Mouse (Mus musculus) right cerebral cortex, postnatal 36 days (tissue): ENCODE results near the gene Copb1.
"Not testable (repeated sequence)": the region's sequence is repeated elsewhere in the genome, so short reads cannot be mapped to it uniquely, and the experiment has no call there.

ENCODE experiments used
- DNase-seq, 2 experiments: peaks; one replicate each; pipeline ENCODE4 v3.0.0; 2022; ENCODE audit warnings: low spot score in 2 of 2, mixed read lengths in 1 of 2

Gene Copb1

GRCm38 (mm10) chr7:114220433-114220832 lies 34.1 kb downstream of the Copb1 start:
- no peak for DNase-seq

- no peak for DNase-seq
Measured at GRCm38 (mm10) chr7:114216908-114217307, 37.6 kb downstream of the Copb1 start.

GRCm38 (mm10) chr7:114214385-114214784 lies 40.1 kb downstream of the Copb1 start:
- no peak for DNase-seq

- no peak for DNase-seq
Measured at GRCm38 (mm10) chr7:114213537-114213936, 41.0 kb downstream of the Copb1 start.

GRCm38 (mm10) chr7:114210618-114211017 lies 43.9 kb downstream of the Copb1 start:
- no peak for DNase-seq

- DNase-seq = no peak
Measured at GRCm38 (mm10) chr7:114209841-114210240, 44.7 kb downstream of the Copb1 start.

- no peak for DNase-seq
Measured at GRCm38 (mm10) chr7:114203491-114204359, 50.8 kb downstream of the Copb1 start.

GRCm38 (mm10) chr7:114202972-114203404 lies 51.5 kb downstream of the Copb1 start:
- no peak for DNase-seq

- DNase-seq = no peak
Measured at GRCm38 (mm10) chr7:114200651-114201050, 53.9 kb downstream of the Copb1 start.

GRCm38 (mm10) chr7:114199428-114200110 lies 54.9 kb downstream of the Copb1 start:
- DNase-seq = no peak

GRCm38 (mm10) chr7:114198252-114198651 lies 56.3 kb downstream of the Copb1 start:
- DNase-seq = no peak

GRCm38 (mm10) chr7:114196588-114196987 lies 57.9 kb downstream of the Copb1 start:
- DNase-seq = not testable (repeated sequence)

GRCm38 (mm10) chr7:114194788-114195187 lies 59.7 kb downstream of the Copb1 start:
- not testable (repeated sequence) for DNase-seq

- no peak for DNase-seq
Measured at GRCm38 (mm10) chr7:114194224-114194623, 60.3 kb downstream of the Copb1 start.

- DNase-seq = no peak
Measured at GRCm38 (mm10) chr7:114193284-114194067, 61.0 kb downstream of the Copb1 start.

- DNase-seq = no peak
Measured at GRCm38 (mm10) chr7:114192581-114192980, 61.9 kb downstream of the Copb1 start.

GRCm38 (mm10) chr7:114183416-114183815 lies 71.1 kb downstream of the Copb1 start:
- DNase-seq = no peak

GRCm38 (mm10) chr7:114182708-114183107 lies 71.8 kb downstream of the Copb1 start:
- no peak for DNase-seq

- peak; percentile 80 to 82 for DNase-seq
Measured at GRCm38 (mm10) chr7:114181391-114181790, 73.1 kb downstream of the Copb1 start.

GRCm38 (mm10) chr7:114176588-114176987 lies 77.9 kb downstream of the Copb1 start:
- no peak for DNase-seq

GRCm38 (mm10) chr7:114171354-114172097 lies 83.0 kb downstream of the Copb1 start:
- DNase-seq = no peak
